Comparison of ENCODE assay signal across 8 mouse cellular contexts in the genomic region with DNA sequence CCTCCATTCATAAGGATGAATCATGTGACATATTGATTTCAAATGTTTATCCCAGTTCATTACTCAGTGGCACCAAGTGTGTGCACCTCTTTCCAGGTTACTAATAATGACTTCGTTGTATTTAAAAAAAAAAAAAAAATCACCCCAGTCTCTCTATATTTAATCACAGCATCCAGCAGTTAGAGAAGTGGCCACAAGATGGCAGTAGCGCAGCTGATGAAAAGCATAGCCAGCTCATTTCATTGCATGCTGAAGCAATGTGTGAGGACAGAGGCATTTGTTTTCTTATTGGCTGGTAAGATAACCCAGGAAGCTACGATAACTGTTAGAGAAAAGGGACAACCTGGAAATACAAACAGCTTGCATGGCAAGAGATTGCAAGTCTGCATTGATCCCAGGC.
A peak's percentile ranks its signal among the peaks of the same experiment; 100 is the strongest.
DNase-seq lines count a peak whose midpoint lies in the region; ATAC-seq and TF ChIP-seq lines count a peak whose summit lies in the region.
"Not testable (repeated sequence)": the region's sequence is repeated elsewhere in the genome, so short reads cannot be mapped to it uniquely, and the experiment has no call there.

No protein-coding gene starts in this region.

- H3K4me2 ChIP-seq in forebrain, embryonic 16.5 days (ENCODE audit: low read length); hindbrain, embryonic 11.5 days (replicated peaks; ENCODE audit: low read depth, low read length); midbrain, postnatal 0 days (ENCODE audit: low read depth, low read length, poor library complexity, severe bottlenecking); stomach, postnatal 0 days (replicated peaks; ENCODE audit: low read depth): not testable (repeated sequence)

- H3K27me3 ChIP-seq in forebrain, embryonic 16.5 days (replicated peaks; ENCODE audit: control insufficient read depth, insufficient read depth, low read length); hindbrain, embryonic 11.5 days (ENCODE audit: control insufficient read depth, insufficient read depth, low read length); midbrain, postnatal 0 days (ENCODE audit: insufficient read depth, low read length); stomach, postnatal 0 days (ENCODE audit: control insufficient read depth, insufficient read depth, low read length): not testable (repeated sequence)

- not testable (repeated sequence) for H3K27ac ChIP-seq in forebrain, embryonic 16.5 days (ENCODE audit: low read length); hindbrain, embryonic 11.5 days (ENCODE audit: low read depth, low read length); midbrain, postnatal 0 days (ENCODE audit: low read depth, low read length); stomach, postnatal 0 days (replicated peaks)

- intact Hi-C loops in left cerebral cortex, postnatal 4 days (cut with DNase I) = not testable (repeated sequence)

- TF ChIP-seq CTCF in midbrain, postnatal 0 days (IDR thresholded peaks at IDR 0.05) = peak; percentile 55
- peak; percentile 54 for TF ChIP-seq CTCF in stomach, postnatal 0 days (IDR thresholded peaks at IDR 0.05; ENCODE audit: low read depth)

- peak; percentile 57; the same call in 1 of the 2 replicates for ATAC-seq in forebrain, embryonic 16.5 days
- ATAC-seq in hindbrain, embryonic 11.5 days (ENCODE audit: low FRiP score) = 0 out of 2 replicates have a peak, but pooled peaks have one; percentile 38
- ATAC-seq in midbrain, postnatal 0 days (ENCODE audit: low FRiP score) = peak; percentile 65; the same call in 1 of the 2 replicates
- not testable (repeated sequence) for ATAC-seq in stomach, postnatal 0 days (ENCODE audit: low FRiP score, low TSS enrichment)

- peak; percentile 10 to 27 for DNase-seq in B cell, adult 2 months
- peak; percentile 22 for DNase-seq in adrenal gland, postnatal 25 days
- DNase-seq in hindbrain, embryonic 11.5 days (ENCODE audit: low spot score); midbrain, postnatal 0 days (ENCODE audit: low spot score); stomach, postnatal 0 days (ENCODE audit: low spot score): not testable (repeated sequence)
- peak; percentile 16 to 66 for DNase-seq in kidney, postnatal 36 days
- DNase-seq in left cerebral cortex, postnatal 4 days = peak; percentile 16

- not testable (repeated sequence) for H3K4me1 ChIP-seq in forebrain, embryonic 16.5 days (replicated peaks; ENCODE audit: control insufficient read depth, insufficient read depth, low read length); hindbrain, embryonic 11.5 days (replicated peaks; ENCODE audit: control insufficient read depth, insufficient read depth, low read length); midbrain, postnatal 0 days (ENCODE audit: insufficient read depth, low read length); stomach, postnatal 0 days (replicated peaks; ENCODE audit: control insufficient read depth, insufficient read depth)

- not testable (repeated sequence) for H3K9ac ChIP-seq in forebrain, embryonic 16.5 days (replicated peaks; ENCODE audit: low read depth, low read length); hindbrain, embryonic 11.5 days (ENCODE audit: low read depth, low read length); midbrain, postnatal 0 days (replicated peaks; ENCODE audit: low read length, poor library complexity, severe bottlenecking); stomach, postnatal 0 days (ENCODE audit: low read length)

- H3K36me3 ChIP-seq in forebrain, embryonic 16.5 days (ENCODE audit: control insufficient read depth, insufficient read depth); hindbrain, embryonic 11.5 days (ENCODE audit: control insufficient read depth, insufficient read depth, low read length); midbrain, postnatal 0 days (ENCODE audit: insufficient read depth, low read length); stomach, postnatal 0 days (ENCODE audit: control insufficient read depth, insufficient read depth, low read length): not testable (repeated sequence)

- WGBS in forebrain, embryonic 16.5 days = 24% methylated on average over 2 of the region's 3 CpGs
- 27% methylated on average over 2 of the region's 3 CpGs for WGBS in hindbrain, embryonic 11.5 days
- 12% methylated on average over 2 of the region's 3 CpGs for WGBS in midbrain, postnatal 0 days
- WGBS in stomach, postnatal 0 days = 18% methylated on average over 2 of the region's 3 CpGs

- not testable (repeated sequence) for H3K9me3 ChIP-seq in forebrain, embryonic 16.5 days (ENCODE audit: control insufficient read depth, low read length); hindbrain, embryonic 11.5 days (ENCODE audit: control insufficient read depth, low read length); midbrain, postnatal 0 days (ENCODE audit: low read length); stomach, postnatal 0 days (ENCODE audit: control insufficient read depth, low read length)

- TF ChIP-seq EP300 in stomach, postnatal 0 days (optimal IDR thresholded peaks at IDR 0.05) = not testable (repeated sequence)

- not testable (repeated sequence) for H3K4me3 ChIP-seq in forebrain, embryonic 16.5 days (replicated peaks; ENCODE audit: low read length); hindbrain, embryonic 11.5 days (ENCODE audit: low read depth, low read length); midbrain, postnatal 0 days (ENCODE audit: low read depth, low read length); stomach, postnatal 0 days (ENCODE audit: low read depth, low read length)
